Mouse (Mus musculus) megakaryocyte, embryonic 14.5 days (primary cell): ENCODE data around the gene Ptbp2.

Experiments used
- FLI1 ChIP-seq: IDR thresholded peaks from 2 replicates; pipeline ENCODE4 v1.6.1; 2012; ENCODE audit warnings: low read length, inconsistent platforms, mixed read lengths
- GATA1 ChIP-seq: IDR thresholded peaks from 3 replicates; pipeline ENCODE4 v1.6.1; 2012; ENCODE audit warnings: mixed read lengths, low read length, inconsistent platforms, borderline replicate concordance

GRCm38 (mm10) chr3:119729863-119730262 is 54.4 kb downstream of the Ptbp2 start:
- TF ChIP-seq GATA1 (no peak; the same call in 2 of the 3 replicates), FLI1 (no peak)
